Mouse (Mus musculus): ENCODE data around the gene Kcnq5. TPM values are rescaled to one million over a fixed set of nuclear protein-coding genes. Genes with fewer than 3 reads are reported as not detected.
"Not testable (repeated sequence)": the region's sequence is repeated elsewhere in the genome, so short reads cannot be mapped to it uniquely, and the experiment has no call there.

Gene Kcnq5
- polyA plus RNA-seq, 1 experiment from 2014 or later, result 7.0 TPM

- Histone ChIP-seq H3K9ac (no peak overlapping the region), H3K4me1 (replicated peaks) (no peaks in the 10 kb centered on the region), H3K27me3 (replicated peaks) (no peaks in the 10 kb centered on the region), H3K4me3 (no peak overlapping the region), H3K9me3 (replicated peaks) (no peaks in the 10 kb centered on the region), H3K4me2 (no peak overlapping the region), H3K36me3 (no peaks in the 10 kb centered on the region), H3K27ac (ENCODE audit: poor library complexity, severe bottlenecking) (no peak overlapping the region)
- ATAC-seq (ENCODE audit: insufficient number of reproducible peaks, low FRiP score), result no peak
- WGBS, result 52% methylated on average over 1 of the region's 1 CpGs
These were observed 232.6 kb downstream of the Kcnq5 start for GRCm38 (mm10) chr1:21729131-21729530.

DNA sequence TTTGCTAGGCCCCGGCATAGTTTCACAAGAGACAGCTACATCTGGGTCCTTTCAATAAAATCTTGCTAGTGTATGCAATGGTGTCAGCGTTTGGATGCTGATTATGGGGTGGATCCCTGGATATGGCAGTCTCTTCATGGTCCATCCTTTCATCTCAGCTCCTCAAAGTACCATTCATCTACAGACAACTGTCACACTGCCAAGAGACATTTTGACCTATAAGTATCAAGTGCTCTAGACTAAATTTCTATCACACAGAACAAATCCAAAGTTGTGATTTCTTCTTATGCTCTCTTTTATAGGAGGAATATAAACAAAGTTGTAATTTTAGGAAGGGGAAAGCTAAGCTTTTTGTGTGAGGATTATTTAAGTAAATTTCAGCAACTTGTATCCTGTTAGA, 238.5 kb downstream of the Kcnq5 start:
- not testable (repeated sequence) for ATAC-seq (ENCODE audit: insufficient number of reproducible peaks, low FRiP score); H3K36me3 ChIP-seq; H3K4me2 ChIP-seq; H3K4me3 ChIP-seq; H3K4me1 ChIP-seq (replicated peaks); H3K9me3 ChIP-seq (replicated peaks); H3K27ac ChIP-seq (ENCODE audit: poor library complexity, severe bottlenecking); H3K27me3 ChIP-seq (replicated peaks); H3K9ac ChIP-seq
- WGBS, result 79% methylated on average over 2 of the region's 2 CpGs

GRCm38 (mm10) chr1:21721246-21721645, 240.5 kb downstream of the Kcnq5 start:
- H3K9ac ChIP-seq, result no peak overlapping the region
- H3K36me3 ChIP-seq, result peaks cover 6% of the 10 kb centered on the region; the same call in 1 of the 2 replicates
- H3K27ac ChIP-seq (ENCODE audit: poor library complexity, severe bottlenecking), result no peak overlapping the region
- H3K4me2 ChIP-seq, result no peak overlapping the region
- H3K9me3 ChIP-seq (replicated peaks), result 0 out of 2 replicates have a peak, but pooled peaks cover 3% of the 10 kb centered on the region
- H3K27me3 ChIP-seq (replicated peaks), result no peaks in the 10 kb centered on the region
- H3K4me3 ChIP-seq, result no peak overlapping the region
- H3K4me1 ChIP-seq (replicated peaks), result no peaks in the 10 kb centered on the region
- no peak for ATAC-seq (ENCODE audit: insufficient number of reproducible peaks, low FRiP score)

DNA sequence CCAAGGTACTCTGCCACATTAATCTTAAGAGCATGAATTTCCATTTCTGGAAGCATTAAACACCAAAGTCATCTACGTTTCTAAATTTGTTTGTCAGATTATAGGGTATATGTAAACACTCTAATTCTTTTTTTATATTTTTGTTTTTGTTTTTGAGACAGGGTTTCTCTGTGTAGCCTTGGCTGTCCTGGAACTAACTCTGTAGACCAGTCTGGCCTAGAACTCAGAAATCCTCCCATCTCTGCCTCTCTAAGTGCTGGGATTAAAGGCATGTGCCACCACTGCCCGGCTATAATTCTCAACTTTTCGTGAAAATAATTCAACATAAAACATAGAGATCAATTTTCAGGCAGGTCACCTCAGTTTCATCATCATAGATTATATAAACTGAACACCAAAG, 246.9 kb downstream of the Kcnq5 start:
- Histone ChIP-seq H3K9me3 (replicated peaks) (0 out of 2 replicates have a peak, but pooled peaks cover 3% of the 10 kb centered on the region), H3K9ac (no peak overlapping the region), H3K4me1 (replicated peaks) (peaks cover 6% of the 10 kb centered on the region; the same call in 1 of the 2 replicates), H3K4me3 (no peak overlapping the region), H3K4me2 (no peak overlapping the region), H3K27ac (ENCODE audit: poor library complexity, severe bottlenecking) (no peak overlapping the region), H3K27me3 (replicated peaks) (no peaks in the 10 kb centered on the region), H3K36me3 (peaks cover 10% of the 10 kb centered on the region)
- 71% methylated on average over 3 of the region's 3 CpGs for WGBS
- ATAC-seq (ENCODE audit: insufficient number of reproducible peaks, low FRiP score), result no peak

- ATAC-seq (ENCODE audit: insufficient number of reproducible peaks, low FRiP score), result no peak
- Histone ChIP-seq H3K27ac (ENCODE audit: poor library complexity, severe bottlenecking) (no peak overlapping the region), H3K36me3 (peaks cover 4% of the 10 kb centered on the region; the same call in 1 of the 2 replicates), H3K4me3 (no peak overlapping the region), H3K4me1 (replicated peaks) (peaks cover 6% of the 10 kb centered on the region; the same call in 1 of the 2 replicates), H3K9ac (no peak overlapping the region), H3K27me3 (replicated peaks) (no peaks in the 10 kb centered on the region), H3K4me2 (no peak overlapping the region), H3K9me3 (replicated peaks) (no peaks in the 10 kb centered on the region)
- WGBS, result 51% methylated on average over 2 of the region's 2 CpGs
These were observed 249.0 kb downstream of the Kcnq5 start for GRCm38 (mm10) chr1:21712711-21713110.

- peaks cover 3% of the 10 kb centered on the region for H3K4me1 ChIP-seq (replicated peaks)
- no peaks in the 10 kb centered on the region for H3K9me3 ChIP-seq (replicated peaks)
- no peak for ATAC-seq (ENCODE audit: insufficient number of reproducible peaks, low FRiP score)
- WGBS, result 38% methylated on average over 2 of the region's 2 CpGs
- no peaks in the 10 kb centered on the region for H3K36me3 ChIP-seq
- H3K27ac ChIP-seq (ENCODE audit: poor library complexity, severe bottlenecking), result no peak overlapping the region
- H3K27me3 ChIP-seq (replicated peaks), result no peaks in the 10 kb centered on the region
- no peak overlapping the region for H3K9ac ChIP-seq
- H3K4me2 ChIP-seq, result no peak overlapping the region
- no peak overlapping the region for H3K4me3 ChIP-seq
These were observed 271.3 kb downstream of the Kcnq5 start for GRCm38 (mm10) chr1:21690458-21690857.

DNA sequence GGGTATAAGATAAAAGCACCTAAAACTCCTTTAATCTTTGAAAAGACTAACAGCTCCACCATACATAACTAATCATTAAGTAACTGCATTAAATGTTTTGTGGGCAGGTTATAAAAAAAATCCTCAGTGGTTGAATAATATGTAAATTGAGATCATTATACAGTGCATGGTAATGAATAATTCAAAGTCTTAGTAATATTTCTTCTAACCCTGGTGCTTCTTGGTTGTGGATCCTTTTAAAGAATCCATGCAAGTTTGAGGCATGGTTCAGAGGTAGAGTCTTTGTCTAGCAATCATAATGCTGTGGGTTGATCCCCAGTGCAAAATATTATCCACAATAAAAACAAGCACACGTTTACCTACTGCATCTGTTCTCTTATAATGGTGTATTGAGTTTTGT, 272.8 kb downstream of the Kcnq5 start:
- Histone ChIP-seq H3K4me1 (replicated peaks) (no peaks in the 10 kb centered on the region), H3K36me3 (no peaks in the 10 kb centered on the region), H3K9me3 (replicated peaks) (no peaks in the 10 kb centered on the region), H3K27ac (ENCODE audit: poor library complexity, severe bottlenecking) (no peak overlapping the region), H3K4me2 (no peak overlapping the region), H3K27me3 (replicated peaks) (no peaks in the 10 kb centered on the region), H3K9ac (no peak overlapping the region), H3K4me3 (no peak overlapping the region)
- WGBS, result 68% methylated on average over 1 of the region's 1 CpGs
- no peak for ATAC-seq (ENCODE audit: insufficient number of reproducible peaks, low FRiP score)

DNA sequence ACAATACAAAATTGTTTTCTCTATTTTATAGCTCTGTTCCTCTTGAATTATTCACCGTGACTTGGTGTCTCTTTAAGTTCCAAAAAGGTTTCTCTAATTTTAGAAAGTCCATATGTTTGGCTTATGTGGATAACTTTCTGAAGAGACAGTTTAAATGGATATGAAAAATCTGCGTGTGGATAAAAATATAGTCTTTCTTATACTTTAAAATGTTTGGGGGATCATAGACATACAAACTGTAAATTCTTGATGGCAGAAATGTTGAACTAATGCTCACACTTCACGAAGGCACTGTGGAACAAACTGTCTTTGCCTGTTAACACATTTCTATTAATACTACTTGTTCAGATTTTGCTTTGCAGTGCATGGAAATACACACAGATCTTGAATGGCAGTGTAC, 277.3 kb downstream of the Kcnq5 start:
- H3K9ac ChIP-seq, result no peak overlapping the region
- no peak overlapping the region for H3K4me2 ChIP-seq
- no peak for ATAC-seq (ENCODE audit: insufficient number of reproducible peaks, low FRiP score)
- WGBS, result 83% methylated on average over 3 of the region's 3 CpGs
- H3K4me3 ChIP-seq, result no peak overlapping the region
- no peak overlapping the region for H3K27ac ChIP-seq (ENCODE audit: poor library complexity, severe bottlenecking)
- no peaks in the 10 kb centered on the region for H3K4me1 ChIP-seq (replicated peaks)
- no peaks in the 10 kb centered on the region for H3K27me3 ChIP-seq (replicated peaks)
- H3K9me3 ChIP-seq (replicated peaks), result no peaks in the 10 kb centered on the region
- H3K36me3 ChIP-seq, result no peaks in the 10 kb centered on the region

DNA sequence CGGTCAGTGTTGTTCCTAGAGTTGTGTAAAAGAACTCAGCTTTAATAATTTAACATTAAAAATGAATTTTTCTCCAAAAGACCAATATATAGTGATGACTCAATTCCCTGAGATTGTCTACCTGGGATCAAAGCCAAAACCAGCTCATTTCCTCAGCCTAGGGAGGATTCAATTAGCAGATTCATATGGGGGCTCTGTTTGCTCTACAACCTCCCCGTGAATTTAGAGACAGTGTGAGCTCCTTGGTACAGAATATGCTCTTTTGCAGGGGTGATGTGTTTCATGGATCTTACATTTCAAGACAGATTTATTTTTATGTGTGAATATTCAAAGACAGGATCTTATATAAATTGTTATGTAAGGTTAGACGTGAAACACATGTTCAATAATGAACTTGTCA, 284.9 kb downstream of the Kcnq5 start:
- Histone ChIP-seq H3K4me3 (no peak overlapping the region), H3K4me2 (no peak overlapping the region), H3K36me3 (no peaks in the 10 kb centered on the region), H3K4me1 (replicated peaks) (no peaks in the 10 kb centered on the region), H3K9ac (no peak overlapping the region), H3K9me3 (replicated peaks) (no peaks in the 10 kb centered on the region), H3K27me3 (replicated peaks) (no peaks in the 10 kb centered on the region), H3K27ac (ENCODE audit: poor library complexity, severe bottlenecking) (no peak overlapping the region)
- WGBS, result 76% methylated on average over 3 of the region's 3 CpGs
- ATAC-seq (ENCODE audit: insufficient number of reproducible peaks, low FRiP score), result no peak

DNA sequence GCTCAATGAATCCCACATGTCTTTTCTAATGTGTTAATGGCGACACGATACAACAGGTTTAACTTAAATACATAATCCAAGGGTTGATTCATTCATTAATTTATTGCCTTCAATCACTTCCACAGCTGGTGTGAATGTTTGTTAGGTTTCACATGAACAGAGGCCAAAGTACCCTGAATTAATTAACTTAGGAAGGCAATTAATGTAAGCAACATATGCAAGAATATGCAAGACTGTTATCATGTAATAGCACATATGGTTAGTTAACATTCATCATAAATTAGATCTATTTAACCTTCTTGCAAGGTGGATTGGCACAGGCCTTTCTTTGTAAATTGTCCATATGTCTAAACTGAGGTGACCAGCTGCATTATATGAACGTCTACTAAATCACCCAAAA, 300.9 kb downstream of the Kcnq5 start:
- H3K4me2 ChIP-seq, result no peak overlapping the region
- no peaks in the 10 kb centered on the region for H3K27me3 ChIP-seq (replicated peaks)
- H3K36me3 ChIP-seq, result no peaks in the 10 kb centered on the region
- 86% methylated on average over 3 of the region's 3 CpGs for WGBS
- no peaks in the 10 kb centered on the region for H3K9me3 ChIP-seq (replicated peaks)
- ATAC-seq (ENCODE audit: insufficient number of reproducible peaks, low FRiP score), result no peak
- H3K4me1 ChIP-seq (replicated peaks), result 0 out of 2 replicates have a peak, but pooled peaks cover 3% of the 10 kb centered on the region
- no peak overlapping the region for H3K27ac ChIP-seq (ENCODE audit: poor library complexity, severe bottlenecking)
- no peak overlapping the region for H3K4me3 ChIP-seq
- H3K9ac ChIP-seq, result no peak overlapping the region

GRCm38 (mm10) chr1:21650820-21651219, 310.9 kb downstream of the Kcnq5 start:
- Histone ChIP-seq H3K36me3 (no peaks in the 10 kb centered on the region), H3K4me2 (no peak overlapping the region), H3K9me3 (replicated peaks) (no peaks in the 10 kb centered on the region), H3K4me3 (no peak overlapping the region), H3K27me3 (replicated peaks) (no peaks in the 10 kb centered on the region), H3K4me1 (replicated peaks) (no peaks in the 10 kb centered on the region), H3K9ac (no peak overlapping the region), H3K27ac (ENCODE audit: poor library complexity, severe bottlenecking) (no peak overlapping the region)
- 83% methylated on average over 4 of the region's 4 CpGs for WGBS
- ATAC-seq (ENCODE audit: insufficient number of reproducible peaks, low FRiP score), result no peak

DNA sequence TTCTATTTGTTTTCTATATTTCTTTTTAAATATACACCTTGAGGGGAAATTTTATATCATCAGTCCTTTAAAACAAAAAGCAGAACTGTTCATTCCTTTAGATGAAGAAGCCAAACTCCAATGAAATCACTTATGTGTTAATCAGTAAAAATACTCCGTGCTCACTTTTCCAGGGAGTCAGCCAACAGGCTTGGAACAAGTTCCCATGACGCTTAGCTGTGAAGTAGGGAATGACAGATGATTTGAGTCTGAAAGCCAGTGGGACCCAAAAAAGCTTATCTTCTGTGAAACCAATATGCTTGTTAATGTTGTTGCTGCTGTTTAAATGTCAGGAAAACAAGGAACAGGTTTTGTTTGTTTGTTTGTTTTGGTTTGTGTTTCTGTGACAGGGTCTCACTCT, 326.3 kb downstream of the Kcnq5 start:
- Histone ChIP-seq H3K4me3 (no peak overlapping the region), H3K9ac (no peak overlapping the region), H3K27me3 (replicated peaks) (no peaks in the 10 kb centered on the region), H3K27ac (ENCODE audit: poor library complexity, severe bottlenecking) (no peak overlapping the region), H3K9me3 (replicated peaks) (no peaks in the 10 kb centered on the region), H3K4me1 (replicated peaks) (no peaks in the 10 kb centered on the region), H3K36me3 (no peaks in the 10 kb centered on the region), H3K4me2 (no peak overlapping the region)
- WGBS, result 41% methylated on average over 2 of the region's 2 CpGs
- ATAC-seq (ENCODE audit: insufficient number of reproducible peaks, low FRiP score), result no peak

All from heart, embryonic 12.5 days (tissue).